Mouse (Mus musculus) heart, postnatal 4 days (tissue): ENCODE results near the gene Lyrm7. TPM values are rescaled to one million over a fixed set of nuclear protein-coding genes. Genes with fewer than 3 reads are reported as not detected.
A peak's percentile ranks its signal among the peaks of the same experiment; 100 is the strongest.
"Not testable (repeated sequence)": the region's sequence is repeated elsewhere in the genome, so short reads cannot be mapped to it uniquely, and the experiment has no call there.

Experiments
- DNase-seq: peaks from one replicate; pipeline ENCODE4 v3.0.0; 2021
- total RNA-seq, 2 experiments: library from RNA; stranded (reverse); gene quantifications; 2 replicates each; pipeline ENCODE4 v1.2.3; 2021

Gene Lyrm7
- total RNA-seq, 2 experiments from 2014 or later: 20.3 to 28.3 TPM

DNA sequence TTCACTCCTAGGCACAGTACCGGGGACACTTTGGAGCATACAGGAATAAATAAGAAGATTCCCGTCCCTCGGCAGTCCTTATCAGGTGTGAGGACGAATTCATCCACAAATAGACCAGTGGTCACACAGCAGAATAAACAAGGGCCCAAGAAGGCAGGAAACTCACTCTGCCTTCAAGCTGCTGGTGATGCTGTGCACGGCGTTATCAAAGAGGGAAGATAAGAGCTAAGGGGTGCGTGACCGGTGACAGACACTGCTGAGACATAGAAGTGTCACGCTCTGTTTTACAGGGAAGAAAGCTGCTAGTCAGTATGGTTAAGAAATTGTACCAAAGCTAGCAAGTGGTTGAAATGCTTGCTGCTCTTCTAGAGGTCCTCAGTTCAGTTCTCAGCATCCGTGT, 19.2 kb upstream of the Lyrm7 start:
- DNase-seq: no peak

DNA sequence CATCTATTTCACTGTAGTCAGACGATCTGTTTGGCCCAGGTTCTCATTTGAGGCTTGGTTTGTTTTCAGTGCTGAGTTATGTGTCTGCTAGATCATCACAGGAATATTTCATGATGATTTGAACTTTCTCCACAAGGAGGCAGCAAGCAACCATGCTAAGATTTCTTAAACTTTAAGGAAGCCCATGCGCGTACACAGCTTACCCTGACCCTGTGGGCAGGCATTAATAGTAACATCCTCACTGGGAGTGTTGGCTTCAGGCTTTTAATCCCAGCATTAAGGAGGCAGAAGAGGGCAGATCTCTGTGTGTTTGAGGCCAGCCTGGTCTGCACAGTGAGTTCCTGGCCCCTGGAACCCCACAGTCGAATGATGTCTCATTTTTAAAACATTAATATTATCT, 18.7 kb upstream of the Lyrm7 start:
- DNase-seq: peak; percentile 72

DNA sequence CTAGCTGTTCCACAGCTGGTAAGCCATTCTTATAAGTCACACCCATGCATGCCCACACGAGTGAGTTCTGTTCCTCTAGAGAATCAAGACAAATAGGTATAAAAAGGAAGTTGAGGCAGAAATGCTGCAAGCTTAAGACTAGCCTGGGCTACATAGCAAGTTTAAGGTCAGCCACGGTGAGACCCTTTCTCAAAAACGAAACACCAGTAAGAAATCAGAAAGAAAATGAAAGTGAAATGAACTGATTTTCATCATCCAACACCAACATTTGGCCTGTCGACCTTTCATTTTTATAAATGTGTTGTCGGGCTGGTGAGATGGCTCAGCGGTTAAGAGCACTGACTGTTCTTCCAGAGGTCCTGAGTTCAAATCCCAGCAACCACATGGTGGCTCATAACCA, 18.2 kb upstream of the Lyrm7 start:
- no peak for DNase-seq

DNA sequence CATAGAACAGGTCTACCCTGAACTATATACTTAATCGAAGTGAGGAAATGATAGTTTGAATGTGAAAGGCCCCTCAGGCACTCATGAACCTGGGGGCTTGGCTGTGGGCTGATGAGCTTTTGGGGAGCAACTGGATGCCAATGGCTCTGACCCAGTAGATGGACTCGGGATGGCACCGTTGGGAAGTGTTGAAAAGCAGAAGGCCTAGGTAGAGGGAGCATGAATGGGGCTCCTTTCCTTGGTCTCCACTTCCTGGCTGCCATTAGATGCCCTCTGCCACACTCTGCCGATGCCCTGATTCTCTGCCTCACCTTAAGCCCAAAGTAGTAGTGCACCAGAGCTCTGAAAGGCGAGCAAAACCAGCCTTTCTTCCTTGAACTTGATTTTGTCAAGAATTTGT, 15.3 kb upstream of the Lyrm7 start:
- no peak for DNase-seq

DNA sequence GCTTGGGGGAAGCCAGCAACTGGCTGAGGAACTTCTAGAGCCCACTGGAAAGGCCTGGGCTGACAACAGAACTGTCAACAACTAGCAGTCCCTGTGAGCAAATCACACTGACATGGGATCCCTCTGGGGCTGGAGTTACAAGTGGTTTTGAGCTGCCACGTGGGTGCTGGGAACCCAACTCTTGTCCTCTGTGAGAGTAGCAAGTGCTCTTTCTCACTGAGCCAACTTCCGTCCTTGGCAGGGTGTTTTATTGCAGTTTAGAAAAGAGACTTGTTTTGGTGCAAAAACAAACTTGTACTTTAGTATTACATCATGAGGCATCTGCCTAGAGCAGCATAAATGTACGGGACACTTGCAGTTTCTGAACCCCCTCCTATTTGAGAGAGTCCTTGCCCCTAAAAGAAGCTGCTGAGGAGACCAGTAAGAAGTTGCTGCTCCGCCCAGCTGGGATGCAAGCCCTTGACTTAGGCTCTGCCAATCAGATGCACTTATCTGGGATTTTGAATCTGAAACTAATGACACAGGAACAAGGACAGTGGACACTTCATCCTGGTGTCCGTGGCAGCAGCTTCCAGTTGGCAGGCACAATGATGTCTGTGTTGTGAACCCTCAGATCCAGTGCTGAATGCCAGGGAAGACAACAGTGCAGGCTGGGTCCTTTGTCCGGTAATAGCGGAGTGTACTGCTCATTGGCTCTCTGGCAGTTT, 11.3 kb upstream of the Lyrm7 start:
- DNase-seq: no peak

DNA sequence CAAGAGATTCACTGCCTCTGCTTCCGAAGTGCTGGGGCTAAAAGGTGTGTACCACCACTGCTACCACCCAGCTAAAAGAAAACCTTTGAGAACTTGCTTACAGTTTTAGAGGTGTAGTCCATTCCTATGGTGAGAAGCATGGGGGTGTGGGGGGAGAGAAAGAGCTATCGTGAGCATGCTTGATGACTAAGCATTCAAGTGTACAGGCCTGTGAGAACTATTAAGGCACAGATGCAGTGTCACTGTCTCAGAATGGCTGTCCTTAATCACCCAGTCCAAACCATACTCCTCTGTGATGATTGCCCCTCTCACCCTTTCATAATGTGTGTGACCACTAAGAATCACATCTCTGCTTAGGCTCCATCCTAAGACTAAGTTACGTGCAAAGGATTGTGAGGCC, 8.6 kb upstream of the Lyrm7 start:
- no peak for DNase-seq

DNA sequence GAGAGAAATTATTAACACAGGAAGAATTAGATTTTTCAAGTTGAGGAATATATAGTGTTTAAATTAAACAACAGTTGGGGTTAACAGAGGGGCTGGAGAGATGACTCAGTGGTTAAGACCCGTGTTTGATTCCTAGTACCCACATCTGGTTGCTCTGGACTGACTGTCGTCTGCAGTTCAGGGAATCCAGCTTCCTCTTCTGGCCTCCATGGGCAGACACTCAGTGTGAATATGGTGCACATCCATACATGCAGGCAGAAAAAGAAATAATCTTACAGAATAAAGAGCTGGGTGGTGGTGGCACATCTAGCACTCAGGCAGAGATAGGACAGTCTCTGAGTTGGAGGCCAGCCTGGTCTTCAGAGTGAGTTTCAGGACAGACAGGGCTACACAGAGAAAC, 7.7 kb upstream of the Lyrm7 start:
- no peak for DNase-seq

DNA sequence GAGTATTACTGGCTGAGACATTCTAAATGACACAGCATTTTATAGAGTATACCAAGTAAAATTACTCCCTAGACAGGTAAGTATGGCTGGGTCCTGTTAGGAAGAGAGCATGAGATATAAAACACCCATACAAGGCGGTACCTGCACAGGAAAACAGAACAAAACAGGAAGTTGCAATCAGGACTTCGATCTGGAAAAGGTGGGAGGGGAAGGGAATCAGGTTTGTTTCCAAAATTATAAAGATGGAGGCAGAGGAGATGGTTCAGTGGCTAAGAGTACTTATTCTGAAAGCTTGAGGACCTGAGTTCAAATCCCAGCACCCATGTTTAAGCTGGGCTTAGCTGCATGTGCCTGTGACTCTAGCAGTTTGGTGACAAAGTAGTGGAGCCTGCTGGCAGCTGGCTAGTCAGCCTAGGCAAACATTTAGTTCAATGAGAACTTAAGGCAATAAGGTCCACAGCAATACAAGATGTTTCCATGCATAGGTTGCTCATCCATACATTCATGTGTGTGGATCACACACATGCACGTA, 7.3 kb upstream of the Lyrm7 start:
- no peak for DNase-seq

DNA sequence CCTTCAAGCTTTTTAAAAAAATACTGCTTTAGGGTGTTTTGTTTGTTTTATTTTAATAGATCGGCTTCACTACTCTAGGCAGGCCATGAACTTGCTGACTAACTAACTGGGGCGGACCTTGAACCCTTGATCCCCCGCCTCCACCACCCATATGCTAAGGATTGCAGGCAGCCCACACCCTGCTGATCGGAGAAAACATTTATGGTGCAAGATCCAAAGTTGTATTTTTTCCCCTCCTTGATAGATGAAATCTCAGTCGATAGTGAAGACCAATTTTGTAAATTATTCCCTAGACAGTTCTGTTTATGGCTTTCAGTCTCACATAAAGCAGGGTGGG, 6.3 kb upstream of the Lyrm7 start:
- peak; percentile 25 for DNase-seq

DNA sequence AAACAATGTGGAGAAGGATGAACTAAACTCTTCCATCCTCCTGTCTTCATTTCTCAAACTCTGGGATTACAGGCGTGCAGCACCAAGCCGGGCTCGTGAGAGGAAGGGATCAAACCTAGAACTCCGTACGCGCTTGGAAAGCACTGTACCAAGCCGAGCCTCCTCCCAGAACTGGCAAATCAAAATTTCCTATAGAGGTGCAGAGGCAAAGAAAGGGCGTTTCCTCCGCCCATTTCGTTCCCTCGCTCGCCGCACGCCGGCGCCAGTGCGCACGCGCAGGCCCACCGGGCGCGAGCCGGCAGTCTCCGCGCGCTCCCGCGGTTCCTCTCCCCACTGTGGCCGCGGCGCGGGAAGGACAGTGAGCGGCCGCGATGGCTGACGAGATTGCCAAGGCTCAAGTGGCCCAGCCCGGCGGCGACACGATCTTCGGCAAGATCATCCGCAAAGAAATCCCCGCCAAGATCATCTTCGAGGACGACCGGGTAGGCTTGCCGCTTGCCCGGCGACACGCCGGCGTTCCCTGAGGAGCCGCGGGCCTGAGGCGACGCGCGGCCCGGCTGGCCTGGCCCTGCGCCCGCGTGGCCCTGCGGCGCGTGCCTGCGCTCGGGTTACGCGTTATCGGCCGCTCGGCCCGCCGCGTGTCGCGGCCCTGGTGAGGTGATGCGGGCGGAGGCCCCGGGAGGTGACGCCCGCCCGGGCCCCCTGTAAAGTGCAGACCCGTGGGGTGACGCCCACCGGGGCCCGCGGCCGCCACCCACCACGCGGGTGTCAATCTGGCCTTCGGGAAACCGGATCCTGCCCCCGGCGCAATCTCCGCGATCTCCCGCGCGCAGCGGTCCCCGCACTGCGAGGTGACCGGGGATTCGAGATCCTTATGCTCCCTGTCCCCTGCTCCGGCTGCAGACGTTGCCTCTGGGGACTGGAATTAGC, 5.7 kb upstream of the Lyrm7 start, which contains the start of gene Hint1:
Gene Hint1, plus strand, starts transcription at position 265 of the 930 bp plus-strand sequence.
- DNase-seq: peak; percentile 95

DNA sequence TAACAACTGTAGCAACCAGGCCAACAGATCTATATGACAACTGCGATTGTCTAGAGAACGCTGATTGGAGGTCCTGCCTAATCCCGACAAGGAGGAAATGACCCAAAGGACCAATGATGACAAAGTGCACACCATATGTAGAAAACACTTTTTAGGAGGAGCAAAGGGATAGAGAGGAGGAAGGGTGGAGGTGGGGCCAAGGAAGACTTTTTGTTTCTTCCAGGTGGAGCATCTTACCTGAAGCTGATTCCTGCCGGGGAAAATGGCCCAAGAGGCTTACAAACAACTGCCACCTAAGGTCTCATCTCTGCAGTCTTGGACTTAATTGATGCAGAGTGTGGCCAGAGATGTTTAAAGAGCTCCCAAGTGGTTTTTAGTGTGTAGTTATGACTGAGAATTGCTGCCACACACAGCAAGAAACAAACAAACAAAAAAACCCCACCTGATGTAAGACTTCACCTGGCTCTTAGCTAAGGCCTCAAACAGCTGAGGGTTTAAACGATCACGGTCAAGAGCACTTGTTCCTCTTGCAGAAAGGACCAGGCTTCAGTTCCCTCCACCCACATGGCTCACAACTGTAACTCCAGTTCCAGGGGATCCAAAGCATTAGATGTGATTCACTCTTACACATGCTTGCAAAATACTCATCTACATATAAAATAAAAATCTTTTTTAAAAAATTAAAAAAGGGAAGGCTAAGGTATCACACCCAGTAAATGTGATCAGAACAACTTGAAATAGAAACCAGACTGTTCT, 4.8 kb upstream of the Lyrm7 start:
- no peak for DNase-seq

DNA sequence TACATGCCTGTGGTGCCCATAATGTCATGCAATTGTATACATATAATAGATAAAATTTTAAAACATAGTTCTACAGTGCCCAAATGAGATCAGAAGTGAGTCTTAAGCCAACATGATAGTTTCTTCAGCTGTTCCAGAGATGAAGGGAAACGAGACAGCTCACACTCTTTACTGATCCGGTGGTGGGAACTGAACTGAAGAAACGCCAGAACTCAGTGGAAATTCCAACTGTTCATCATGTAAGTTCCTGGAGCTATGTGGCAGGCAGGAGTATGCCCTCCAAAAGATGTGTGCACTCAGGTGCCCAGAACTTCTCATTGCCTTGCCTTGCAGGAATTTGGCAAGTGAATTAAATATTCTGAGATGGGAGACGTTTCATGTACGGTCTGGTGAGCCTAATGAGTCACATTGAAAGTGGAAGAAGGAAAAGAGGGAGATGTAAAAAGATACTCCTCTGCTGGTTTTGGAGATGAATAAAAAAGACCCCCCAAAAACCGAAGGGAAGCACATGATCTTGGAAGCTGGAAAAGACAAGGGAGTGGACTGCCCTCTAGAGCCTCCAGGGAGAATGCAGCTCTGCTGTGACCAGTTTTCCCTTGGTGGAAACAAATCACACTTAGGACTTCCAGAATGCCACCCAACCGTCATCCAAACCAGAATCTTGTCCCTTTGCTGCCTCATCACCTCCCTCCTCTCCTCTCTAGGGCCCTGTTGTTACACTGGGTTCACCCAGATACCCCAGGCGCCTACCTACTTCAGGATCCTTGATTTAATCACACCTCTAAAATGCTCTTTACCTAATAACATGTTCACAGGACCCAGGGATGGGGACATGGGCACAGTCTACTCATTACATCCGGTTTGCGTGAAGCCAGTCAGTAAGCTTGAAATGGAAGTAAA, 2.2 kb upstream of the Lyrm7 start:
- DNase-seq: peak; percentile 67

DNA sequence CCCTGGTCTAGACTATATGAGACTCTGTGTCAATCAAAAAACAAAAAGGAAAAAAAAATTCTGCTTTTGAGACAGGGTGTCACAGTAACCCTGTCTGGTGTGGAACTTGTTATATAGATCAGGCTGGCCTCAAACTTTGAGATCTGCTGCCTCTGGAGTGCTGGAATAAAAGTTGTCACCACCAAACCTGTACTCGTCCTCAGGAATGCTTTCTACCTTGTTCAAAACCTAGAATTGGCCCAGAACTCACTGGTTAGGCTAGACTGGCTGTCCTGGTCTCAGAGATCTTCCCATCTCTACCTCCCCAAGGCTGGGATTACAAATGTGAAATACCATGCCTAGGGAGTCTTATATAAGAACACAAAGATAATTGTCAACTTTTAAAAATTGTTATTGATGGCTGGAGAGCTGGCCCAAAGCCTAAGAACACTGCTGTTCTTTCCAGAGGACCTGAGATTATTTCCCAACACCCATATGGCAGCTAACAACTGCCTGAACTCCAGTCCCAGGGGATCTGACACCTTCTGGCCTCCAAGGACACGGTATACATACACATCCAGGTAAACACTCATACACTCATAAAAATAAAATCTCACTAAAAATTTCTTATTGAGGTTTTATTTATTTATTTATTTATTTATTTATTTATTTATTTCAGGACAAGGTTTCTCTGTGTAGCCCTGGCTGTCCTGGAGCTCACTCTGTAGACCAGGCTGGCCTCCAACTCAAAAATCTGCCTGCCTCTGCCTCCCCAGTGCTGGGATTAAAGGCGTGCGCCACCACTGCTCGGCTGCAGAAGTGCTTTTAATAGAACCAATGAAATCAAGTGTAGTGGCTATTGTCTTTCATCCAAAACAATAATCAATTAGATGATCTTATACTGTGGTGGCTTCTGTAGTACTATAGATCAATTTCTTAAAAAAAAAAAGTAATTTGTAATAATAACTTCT, 1.0 kb upstream of the Lyrm7 start:
- no peak for DNase-seq

DNA sequence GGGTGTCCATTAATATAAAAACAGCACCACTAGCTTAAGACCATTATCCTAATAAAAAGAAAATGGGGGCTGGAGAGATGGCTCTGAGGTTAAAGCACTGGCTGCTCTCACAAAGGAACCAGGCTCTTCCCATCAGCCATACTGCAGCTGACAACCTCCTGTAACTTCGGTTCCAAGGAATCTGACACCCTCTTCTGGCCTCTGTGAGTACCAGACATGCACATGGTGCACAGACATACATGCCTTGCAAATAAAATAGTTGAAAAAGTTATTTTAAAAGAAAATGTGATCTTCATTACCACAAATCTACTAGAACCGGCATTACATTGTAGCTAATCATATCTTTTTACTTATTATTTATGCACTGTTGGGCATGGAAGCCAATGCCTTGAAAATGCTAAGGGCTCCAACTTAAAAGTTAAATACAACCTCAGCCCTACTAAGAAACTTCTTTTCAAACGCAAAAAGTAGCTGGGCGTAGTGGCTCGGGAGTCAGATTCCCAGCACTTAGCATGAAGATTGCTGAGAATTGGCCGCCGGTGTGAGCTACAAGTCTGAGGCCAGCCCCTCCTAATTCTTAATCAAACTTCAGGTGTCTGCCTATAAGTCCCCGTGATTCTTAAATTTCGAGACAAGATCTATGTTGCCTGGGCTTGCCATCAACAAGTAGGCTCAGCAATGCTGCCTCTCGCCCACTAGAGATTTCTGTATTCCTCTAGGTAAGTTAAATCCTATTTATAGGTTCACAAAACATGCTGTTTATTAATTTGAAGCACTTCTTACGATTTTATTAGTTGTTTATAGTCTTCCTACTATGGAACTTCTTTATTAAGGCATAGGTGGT, 1.2 kb downstream of the Lyrm7 start:
- peak; percentile 25 for DNase-seq

DNA sequence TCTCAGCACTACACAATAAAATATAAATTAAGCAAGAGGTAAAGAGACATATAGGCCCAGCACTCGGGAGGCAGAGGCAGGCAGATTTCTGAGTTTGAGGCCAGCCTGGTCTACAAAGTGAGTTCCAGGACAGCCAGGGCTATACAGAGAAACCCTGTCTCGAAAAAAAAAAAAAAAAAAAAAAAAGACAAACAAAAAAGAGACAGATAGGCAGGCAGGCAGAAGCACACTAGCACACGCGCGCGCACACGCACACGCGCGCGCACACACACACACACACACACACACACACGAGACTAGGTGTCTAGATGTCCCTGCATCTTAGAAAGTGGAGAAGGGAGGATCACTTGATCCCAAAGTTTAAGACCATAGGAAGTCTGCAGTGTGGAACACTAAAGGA, 1.8 kb downstream of the Lyrm7 start:
- not testable (repeated sequence) for DNase-seq

DNA sequence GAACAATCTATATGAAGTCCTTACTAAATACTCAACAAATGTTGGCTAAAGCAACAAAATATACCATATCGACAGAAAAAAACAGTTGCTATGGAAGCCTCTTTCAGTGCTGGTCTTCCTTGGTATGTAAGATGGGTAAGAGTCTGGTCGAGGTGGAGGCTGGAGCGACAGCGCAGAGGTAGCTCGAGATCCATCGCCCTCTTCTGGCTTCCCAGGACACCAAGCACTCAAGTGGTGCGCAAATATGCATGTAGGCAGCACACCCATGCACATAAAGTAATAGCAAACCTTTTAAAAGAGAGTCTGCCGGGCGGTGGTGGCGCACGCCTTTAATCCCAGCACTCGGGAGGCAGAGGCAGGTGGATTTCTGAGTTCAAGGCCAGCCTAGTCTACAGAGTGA, 9.1 kb downstream of the Lyrm7 start:
- DNase-seq: no peak

DNA sequence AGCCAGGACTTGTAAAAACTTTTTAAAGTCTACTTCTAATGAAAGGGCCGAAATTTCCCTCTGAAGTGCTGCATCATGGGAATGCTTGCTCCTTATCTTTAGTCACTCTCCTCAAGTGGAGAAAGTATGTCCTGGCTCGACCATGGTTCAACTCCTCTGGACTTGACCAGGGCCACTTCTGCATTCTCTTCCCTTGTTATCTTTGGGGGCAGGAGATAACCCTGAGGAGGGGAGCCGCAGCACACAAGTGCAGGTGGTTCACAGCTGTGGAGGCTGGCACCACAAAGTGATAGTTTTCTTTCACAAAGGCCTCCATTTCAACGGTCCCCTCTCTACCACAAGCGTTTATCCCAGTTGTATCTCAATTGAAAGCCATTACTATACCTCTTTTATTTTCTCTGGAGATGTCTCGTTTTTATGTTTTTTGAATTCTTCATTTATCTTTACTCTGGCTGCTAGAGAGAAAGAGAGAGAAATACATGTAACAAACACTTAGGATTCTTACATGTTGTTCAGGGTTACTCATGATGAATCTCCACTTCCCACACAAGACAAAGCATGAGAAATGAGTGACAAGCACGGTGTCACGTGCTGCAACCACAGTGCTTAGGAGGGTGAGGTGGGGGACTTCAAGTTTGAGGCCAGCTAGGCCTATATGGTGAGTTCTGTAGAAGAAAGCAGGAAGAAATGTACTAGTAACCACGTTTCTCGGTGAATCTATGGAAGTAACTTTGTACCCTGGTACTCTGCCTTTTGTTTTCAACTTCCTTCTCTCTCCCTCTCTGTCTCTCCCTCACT, 10.6 kb downstream of the Lyrm7 start:
- DNase-seq: no peak
